ENCODE assay signal across 10 mouse cellular contexts in genomic region chr6:8412845-8413598, GRCm38 (mm10).
DNase-seq lines count a peak whose midpoint lies in the region; ATAC-seq lines count a peak whose summit lies in the region.
"Had no signal": no experiment of that assay in that cellular context is flagged by ENCODE, and none has a peak within 500 bp of the region (broad histone marks: within the 10 kb centered on the region; RNA-seq: fewer than 3 reads in every experiment).

No protein-coding gene starts in this region.

- H3K4me1 ChIP-seq in forebrain, embryonic 12.5 days = peaks cover 8% of the 10 kb centered on the region; the same call in 1 of the 2 replicates
- H3K4me1 ChIP-seq in midbrain, embryonic 16.5 days (ENCODE audit: control insufficient read depth, insufficient read depth, low read length) = peaks cover 7% of the 10 kb centered on the region
- H3K4me1 ChIP-seq in intestine, embryonic 16.5 days (ENCODE audit: control insufficient read depth, insufficient read depth, low read length) = no peaks in the 10 kb centered on the region

- H3K4me3 ChIP-seq in forebrain, embryonic 12.5 days (replicated peaks) = no peak overlapping the region
- no peak overlapping the region for H3K4me3 ChIP-seq in midbrain, embryonic 16.5 days (ENCODE audit: low read depth, low read length)
- H3K4me3 ChIP-seq in intestine, embryonic 16.5 days (ENCODE audit: low read length) = no peak overlapping the region

- DNase-seq in layer of hippocampus, adult 9-11 months = peak; percentile 22
- DNase-seq in layer of hippocampus, postnatal 14 days (ENCODE audit: low spot score in 2 of 2) = no peak
- peak; percentile 65 for DNase-seq in cerebellum, adult 11 months
- DNase-seq in thymus, postnatal 14 days = no peak
- DNase-seq in kidney, postnatal 10 days = no peak
- DNase-seq: heart, postnatal 14 days; thymus, postnatal 36 days had no signal

- no peak overlapping the region for H3K9ac ChIP-seq in forebrain, embryonic 12.5 days
- no peak overlapping the region for H3K9ac ChIP-seq in midbrain, embryonic 16.5 days (ENCODE audit: low read depth, low read length)
- no peak overlapping the region for H3K9ac ChIP-seq in intestine, embryonic 16.5 days (ENCODE audit: low read depth, low read length)

- H3K4me2 ChIP-seq in forebrain, embryonic 12.5 days = no peak overlapping the region
- peak overlapping the region; percentile 5 for H3K4me2 ChIP-seq in midbrain, embryonic 16.5 days (ENCODE audit: low read length)
- H3K4me2 ChIP-seq in intestine, embryonic 16.5 days (ENCODE audit: low read depth, low read length) = no peak overlapping the region

- H3K27ac ChIP-seq in forebrain, embryonic 12.5 days = no peak overlapping the region
- no peak overlapping the region; the same call in 1 of the 2 replicates for H3K27ac ChIP-seq in midbrain, embryonic 16.5 days (ENCODE audit: low read length)
- no peak overlapping the region for H3K27ac ChIP-seq in intestine, embryonic 16.5 days (ENCODE audit: low read length)

- H3K36me3 ChIP-seq in forebrain, embryonic 12.5 days (replicated peaks) = no peaks in the 10 kb centered on the region
- H3K36me3 ChIP-seq in midbrain, embryonic 16.5 days (ENCODE audit: control insufficient read depth, insufficient read depth, low read length) = no peaks in the 10 kb centered on the region
- H3K36me3 ChIP-seq in intestine, embryonic 16.5 days (ENCODE audit: control insufficient read depth, insufficient read depth, low read length) = no peaks in the 10 kb centered on the region

- ATAC-seq in forebrain, embryonic 12.5 days (ENCODE audit: low FRiP score) = peak; percentile 44; the same call in 1 of the 2 replicates
- ATAC-seq in midbrain, embryonic 16.5 days = peak; percentile 40
- no peak for ATAC-seq in intestine, embryonic 16.5 days

- H3K27me3 ChIP-seq in forebrain, embryonic 12.5 days = no peaks in the 10 kb centered on the region
- no peaks in the 10 kb centered on the region for H3K27me3 ChIP-seq in midbrain, embryonic 16.5 days (ENCODE audit: control insufficient read depth, insufficient read depth, low read depth, low read length)
- no peaks in the 10 kb centered on the region for H3K27me3 ChIP-seq in intestine, embryonic 16.5 days (replicated peaks; ENCODE audit: control insufficient read depth, insufficient read depth, low read length)

- H3K9me3 ChIP-seq in forebrain, embryonic 12.5 days = no peaks in the 10 kb centered on the region
- no peaks in the 10 kb centered on the region for H3K9me3 ChIP-seq in midbrain, embryonic 16.5 days (replicated peaks; ENCODE audit: control insufficient read depth, low read length, poor library complexity, severe bottlenecking)
- H3K9me3 ChIP-seq in intestine, embryonic 16.5 days (ENCODE audit: control insufficient read depth, low read length) = no peaks in the 10 kb centered on the region

- WGBS in forebrain, embryonic 12.5 days = 70% methylated on average over 10 of the region's 10 CpGs
- WGBS in midbrain, embryonic 16.5 days = 45% methylated on average over 10 of the region's 10 CpGs
- WGBS in intestine, embryonic 16.5 days = 75% methylated on average over 10 of the region's 10 CpGs

Comparison
In these comparisons a context has a peak if more than half of its experiments do, and no peak if none do; other contexts are left out.
1. DNase-seq: peak in layer of hippocampus, adult 9-11 months (single experiment) and cerebellum, adult 11 months (single experiment); none in layer of hippocampus, postnatal 14 days (0 of 2), thymus, postnatal 14 days (single experiment) and kidney, postnatal 10 days (single experiment).